7 mouse cellular contexts compared by ENCODE assay signal in the genomic region with DNA sequence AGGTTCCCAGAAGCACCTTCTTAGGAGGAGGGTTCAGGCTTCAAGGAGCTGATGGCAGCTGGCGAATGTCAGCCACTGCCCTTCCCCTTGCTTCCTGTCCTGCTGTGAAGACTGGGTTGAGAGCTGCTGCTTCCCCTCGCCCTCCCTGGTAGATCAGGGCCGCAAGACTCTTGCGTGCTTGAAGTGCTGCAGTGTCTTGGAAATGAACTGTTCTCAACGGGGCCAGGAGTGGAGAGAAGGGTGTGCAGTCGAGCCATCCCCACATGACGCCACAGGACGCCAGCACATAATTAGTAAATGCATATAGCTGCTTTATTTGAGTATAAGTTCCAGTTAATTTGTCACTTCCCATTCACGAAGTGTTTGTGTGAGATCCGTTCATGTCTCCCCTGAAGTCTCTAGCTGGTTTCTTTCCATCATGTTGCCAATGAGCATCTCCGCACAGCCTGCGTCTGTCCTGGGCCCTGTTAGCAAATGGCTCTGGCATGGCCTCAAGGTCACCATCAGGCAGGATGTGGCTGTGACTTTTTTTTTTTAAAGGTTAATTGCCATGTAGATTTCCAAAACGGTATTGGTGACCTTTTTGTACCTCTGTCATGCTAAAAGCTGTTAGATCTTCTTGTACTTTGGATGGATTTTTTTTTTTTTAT. TPM values are rescaled to one million over a fixed set of nuclear protein-coding genes. Genes with fewer than 3 reads are reported as not detected.
DNase-seq lines count a peak whose midpoint lies in the region; ATAC-seq lines count a peak whose summit lies in the region.

No protein-coding gene starts in this region.

- H3K27ac ChIP-seq in midbrain, embryonic 15.5 days, result no peak overlapping the region

- no peak overlapping the region for H3K9ac ChIP-seq in midbrain, embryonic 15.5 days

- 36% methylated on average over 13 of the region's 13 CpGs for WGBS in midbrain, embryonic 15.5 days

- H3K27me3 ChIP-seq in midbrain, embryonic 15.5 days (replicated peaks), result no peaks in the 10 kb centered on the region

- DNase-seq in 3134 (ENCODE audit: extremely low read depth, insufficient read length, low spot score) (peak; percentile 7), 416B (ENCODE audit: low read depth) (peak; percentile 56)
- DNase-seq in embryo, embryonic 11.5 days (ENCODE audit: low read depth, low spot score), result peak; percentile 26
- peak; percentile 59 for DNase-seq in kidney, postnatal 14 days
- no peak for DNase-seq in right cerebral cortex, adult 18-20 months

- peaks cover 24% of the 10 kb centered on the region for H3K4me1 ChIP-seq in midbrain, embryonic 15.5 days

- no peaks in the 10 kb centered on the region for H3K9me3 ChIP-seq in midbrain, embryonic 15.5 days

- H3K4me2 ChIP-seq in midbrain, embryonic 15.5 days, result no peak overlapping the region

- H3K36me3 ChIP-seq in midbrain, embryonic 15.5 days (replicated peaks), result no peaks in the 10 kb centered on the region

- peak; percentile 51; the same call in 1 of the 2 replicates for ATAC-seq in midbrain, embryonic 15.5 days (replicated peaks)
- ATAC-seq in monocyte, adult 5-6 weeks (replicated peaks; ENCODE audit: insufficient number of reproducible peaks, low FRiP score, low TSS enrichment, poor library complexity, severe bottlenecking), result no peak

- no peak overlapping the region for H3K4me3 ChIP-seq in midbrain, embryonic 15.5 days

RNA-seq across cellular contexts. Expression of a gene that starts 9.1 kb away (rescaled TPM):
- 36.0 and 42.3 TPM in 2 replicates for polyA plus RNA-seq in midbrain, embryonic 15.5 days (2015; fragmentation: Nextera tagmentation; extraction: Ambion mirVana)
- 0.48 to 0.49 TPM in 2 of 3 replicates, not detected in the other for total RNA-seq in monocyte, adult 5-6 weeks (2017)
